Mouse (Mus musculus): Measurements from ENCODE around the gene Osbpl6. TPM values are rescaled to one million over a fixed set of nuclear protein-coding genes. Genes with fewer than 3 reads are reported as not detected.

Osbpl6 gene
- polyA plus RNA-seq, 1 experiment from 2014 or later, result 35.9 TPM

DNA sequence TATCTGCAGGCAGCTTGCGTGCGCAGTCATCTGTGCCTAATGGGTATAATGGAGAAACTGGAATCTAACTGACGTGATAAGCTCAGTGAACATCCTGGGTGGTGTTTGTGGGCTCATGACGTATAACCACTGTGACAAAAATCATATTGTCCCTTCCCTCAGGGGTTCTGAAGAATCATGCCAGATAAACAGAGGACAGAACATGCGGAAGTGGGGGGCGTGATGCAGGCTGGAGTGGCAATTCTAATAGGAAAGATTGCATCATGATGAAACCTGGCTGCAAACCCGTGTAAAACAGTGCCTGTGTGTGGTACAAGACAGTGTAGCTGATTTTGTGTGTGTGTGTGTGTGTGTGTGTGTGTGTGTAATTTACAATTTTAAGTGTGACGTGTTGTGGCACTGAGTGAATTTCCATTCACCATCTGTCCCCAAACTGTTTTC, 105.0 kb downstream of the Osbpl6 start:
- WGBS, result 63% methylated on average over 8 of the region's 8 CpGs
- no peak; the same call in 1 of the 2 replicates for ATAC-seq (ENCODE audit: low FRiP score)

DNA sequence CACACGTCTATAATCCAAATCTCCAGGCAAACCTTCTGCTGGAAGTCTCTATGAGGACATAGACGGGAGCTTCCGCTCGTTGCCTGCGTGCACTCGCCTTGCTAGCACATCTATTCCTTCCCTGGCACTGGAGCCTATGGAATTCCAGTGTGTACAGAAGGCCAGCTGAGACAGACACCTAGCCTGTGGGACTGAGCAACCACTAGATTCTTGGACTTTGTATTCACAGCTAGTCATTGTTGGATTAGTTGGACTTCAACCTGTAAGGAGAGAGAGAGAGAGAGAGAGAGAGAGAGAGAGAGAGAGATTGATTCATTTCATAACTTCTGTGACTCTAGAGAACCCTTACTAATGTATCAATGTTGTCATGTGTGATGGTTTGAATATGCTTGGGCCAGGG, 105.8 kb downstream of the Osbpl6 start:
- H3K27ac ChIP-seq (replicated peaks), result no peak overlapping the region
- ATAC-seq (ENCODE audit: low FRiP score), result no peak
- H3K4me1 ChIP-seq, result 0 out of 2 replicates have a peak, but pooled peaks cover 3% of the 10 kb centered on the region
- WGBS, result 93% methylated on average over 6 of the region's 6 CpGs
- no peak overlapping the region for H3K4me2 ChIP-seq
- H3K9ac ChIP-seq (replicated peaks), result no peak overlapping the region
- H3K4me3 ChIP-seq (replicated peaks), result no peak overlapping the region
- no peaks in the 10 kb centered on the region for H3K36me3 ChIP-seq
- no peaks in the 10 kb centered on the region for H3K27me3 ChIP-seq (replicated peaks)
- no peaks in the 10 kb centered on the region for H3K9me3 ChIP-seq (replicated peaks)

More for the DNA sequence above, 105.0 kb downstream of the Osbpl6 start:
- H3K4me2 ChIP-seq, result no peak overlapping the region
- no peak overlapping the region for H3K4me3 ChIP-seq (replicated peaks)
- H3K4me1 ChIP-seq, result 0 out of 2 replicates have a peak, but pooled peaks cover 3% of the 10 kb centered on the region
- 0 out of 2 replicates have a peak overlapping the region, but pooled peaks have one; percentile 2 for H3K27ac ChIP-seq (replicated peaks)
- no peak overlapping the region for H3K9ac ChIP-seq (replicated peaks)
- H3K27me3 ChIP-seq (replicated peaks), result no peaks in the 10 kb centered on the region
- no peaks in the 10 kb centered on the region for H3K9me3 ChIP-seq (replicated peaks)
- H3K36me3 ChIP-seq, result no peaks in the 10 kb centered on the region

DNA sequence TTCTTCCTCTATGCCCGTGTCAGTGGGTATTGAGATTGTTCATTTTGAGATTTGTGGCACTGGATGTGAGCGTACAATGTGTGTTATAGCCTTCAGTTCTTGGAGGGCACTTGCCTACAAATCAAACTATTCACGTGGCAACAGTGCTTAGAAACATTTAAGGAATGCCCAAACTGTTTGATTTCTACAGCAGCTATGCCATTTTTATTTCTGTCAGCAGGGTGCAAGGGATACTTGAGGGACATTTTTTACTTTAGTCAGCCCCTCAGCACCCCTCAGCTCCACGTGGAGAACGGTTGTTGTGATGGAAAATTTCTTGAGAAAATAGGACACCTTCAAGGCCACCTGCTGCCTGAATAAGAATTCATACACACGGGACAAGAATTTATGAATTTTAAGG, 106.6 kb downstream of the Osbpl6 start:
- Histone ChIP-seq H3K4me3 (replicated peaks) (no peak overlapping the region), H3K27me3 (replicated peaks) (no peaks in the 10 kb centered on the region), H3K36me3 (no peaks in the 10 kb centered on the region), H3K4me2 (no peak overlapping the region), H3K9me3 (replicated peaks) (no peaks in the 10 kb centered on the region), H3K9ac (replicated peaks) (no peak overlapping the region), H3K27ac (replicated peaks) (no peak overlapping the region), H3K4me1 (0 out of 2 replicates have a peak, but pooled peaks cover 3% of the 10 kb centered on the region)
- 70% methylated on average over 6 of the region's 6 CpGs for whole genome bisulfite sequencing
- ATAC-seq (ENCODE audit: low FRiP score), result no peak

DNA sequence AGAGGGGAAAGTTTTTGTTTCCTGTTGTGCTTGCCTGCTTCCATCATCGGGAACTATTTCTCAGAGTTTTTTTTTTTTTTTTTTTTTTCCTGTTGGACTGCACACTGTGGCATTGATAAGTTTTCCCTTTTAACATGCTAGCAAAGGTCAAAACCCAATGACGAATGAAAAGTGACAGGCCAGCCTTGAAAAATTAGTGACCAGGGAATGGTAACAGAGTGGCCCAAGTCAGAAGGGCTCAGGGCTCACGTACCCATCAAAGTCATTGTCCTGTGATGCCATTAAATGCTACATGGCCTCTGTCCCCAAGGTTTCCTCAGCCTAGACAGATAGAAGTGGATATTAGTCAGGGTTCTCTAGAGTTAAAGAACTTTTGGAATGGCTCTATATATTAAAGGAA, 107.0 kb downstream of the Osbpl6 start:
- H3K36me3 ChIP-seq, result no peaks in the 10 kb centered on the region
- no peak overlapping the region for H3K4me3 ChIP-seq (replicated peaks)
- no peak for ATAC-seq (ENCODE audit: low FRiP score)
- no peak overlapping the region for H3K9ac ChIP-seq (replicated peaks)
- H3K27ac ChIP-seq (replicated peaks), result no peak overlapping the region
- H3K4me2 ChIP-seq, result no peak overlapping the region
- H3K4me1 ChIP-seq, result 0 out of 2 replicates have a peak, but pooled peaks cover 3% of the 10 kb centered on the region
- WGBS, result 77% methylated on average over 3 of the region's 3 CpGs
- no peaks in the 10 kb centered on the region for H3K27me3 ChIP-seq (replicated peaks)
- no peaks in the 10 kb centered on the region for H3K9me3 ChIP-seq (replicated peaks)

DNA sequence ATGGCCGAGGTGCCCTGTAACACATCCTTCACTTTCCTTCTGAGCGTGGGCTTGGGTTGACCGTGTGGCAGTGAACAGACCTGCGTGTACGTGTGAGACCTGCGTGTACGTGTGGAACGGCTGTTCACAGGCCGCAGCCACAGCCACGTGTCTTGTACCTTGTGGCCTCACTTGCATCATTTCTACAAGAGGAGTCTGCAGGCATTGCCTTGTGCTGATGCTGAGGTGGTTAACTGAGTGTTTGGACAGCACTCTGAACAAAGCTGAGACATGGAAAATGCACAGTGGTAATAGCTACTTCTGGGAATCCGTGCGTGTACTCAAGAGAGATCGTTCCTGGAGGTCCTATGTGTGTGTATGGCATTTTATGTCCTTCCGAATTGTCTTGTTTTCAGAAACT, 111.2 kb downstream of the Osbpl6 start:
- Histone ChIP-seq H3K4me2 (no peak overlapping the region), H3K9me3 (replicated peaks) (no peaks in the 10 kb centered on the region), H3K4me1 (no peaks in the 10 kb centered on the region; the same call in 1 of the 2 replicates), H3K27ac (replicated peaks) (no peak overlapping the region), H3K9ac (replicated peaks) (no peak overlapping the region), H3K27me3 (replicated peaks) (no peaks in the 10 kb centered on the region), H3K4me3 (replicated peaks) (no peak overlapping the region), H3K36me3 (no peaks in the 10 kb centered on the region)
- ATAC-seq (ENCODE audit: low FRiP score), result no peak
- 94% methylated on average over 14 of the region's 14 CpGs for WGBS

DNA sequence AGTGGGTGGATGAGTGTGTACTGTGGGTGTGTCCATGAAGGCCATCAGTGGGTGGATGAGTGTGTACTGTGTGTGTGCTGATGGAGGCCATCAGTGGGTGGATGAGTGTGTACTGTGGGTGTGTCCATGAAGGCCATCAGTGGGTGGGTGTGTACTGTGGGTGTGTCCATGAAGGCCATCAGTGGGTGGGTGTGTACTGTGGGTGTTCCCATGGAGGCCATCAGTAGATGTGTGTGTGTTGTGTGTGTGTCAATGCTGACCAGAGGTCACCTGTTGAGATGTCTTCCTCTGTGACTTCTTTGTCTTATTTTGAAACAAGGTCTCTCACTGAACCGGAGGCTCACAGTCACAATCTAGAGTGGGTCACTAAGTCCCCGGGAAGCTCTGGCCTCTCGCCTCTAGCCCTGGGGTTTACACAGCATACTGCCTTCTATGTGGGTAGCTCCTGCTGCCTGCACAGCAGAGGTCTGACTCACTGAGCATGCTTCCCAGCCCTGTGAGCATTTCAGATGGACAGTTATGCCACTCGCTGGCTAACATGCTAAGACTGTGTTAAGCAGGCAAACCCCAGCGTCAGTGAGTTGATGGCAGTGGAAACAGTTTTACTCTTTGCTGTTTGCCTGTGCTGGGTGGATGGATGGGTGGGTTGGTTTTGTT, 112.2 kb downstream of the Osbpl6 start:
- ATAC-seq (ENCODE audit: low FRiP score), result no peak
- Histone ChIP-seq H3K9me3 (replicated peaks) (no peaks in the 10 kb centered on the region), H3K27me3 (replicated peaks) (no peaks in the 10 kb centered on the region), H3K4me1 (no peaks in the 10 kb centered on the region; the same call in 1 of the 2 replicates), H3K36me3 (no peaks in the 10 kb centered on the region), H3K4me3 (replicated peaks) (no peak overlapping the region), H3K4me2 (no peak overlapping the region), H3K9ac (replicated peaks) (no peak overlapping the region), H3K27ac (replicated peaks) (no peak overlapping the region)
- 86% methylated on average over 5 of the region's 5 CpGs for WGBS

DNA sequence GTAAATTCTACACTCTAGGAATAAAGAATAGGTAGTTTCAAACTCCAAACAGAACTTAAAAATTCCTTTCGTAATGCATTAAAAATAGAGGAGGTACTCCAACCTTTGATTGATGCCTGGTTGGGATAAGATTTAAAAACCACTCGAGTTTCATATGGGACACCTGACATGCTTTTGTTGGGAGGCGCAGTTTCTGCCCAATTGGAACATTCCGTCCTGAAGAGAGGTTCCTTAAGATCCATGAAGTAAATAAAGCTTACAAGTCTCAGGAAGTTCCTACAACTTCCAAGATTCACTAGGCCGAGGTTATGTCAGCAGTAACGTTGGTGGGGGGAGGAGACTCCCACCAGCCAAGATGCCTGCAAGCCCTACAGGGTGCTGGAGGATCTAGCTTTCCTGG, 115.3 kb downstream of the Osbpl6 start:
- 87% methylated on average over 6 of the region's 6 CpGs for WGBS
- no peaks in the 10 kb centered on the region for H3K36me3 ChIP-seq
- no peaks in the 10 kb centered on the region for H3K27me3 ChIP-seq (replicated peaks)
- H3K9me3 ChIP-seq (replicated peaks), result no peaks in the 10 kb centered on the region
- no peaks in the 10 kb centered on the region; the same call in 1 of the 2 replicates for H3K4me1 ChIP-seq
- H3K27ac ChIP-seq (replicated peaks), result no peak overlapping the region
- H3K9ac ChIP-seq (replicated peaks), result no peak overlapping the region
- no peak overlapping the region for H3K4me2 ChIP-seq
- H3K4me3 ChIP-seq (replicated peaks), result no peak overlapping the region
- ATAC-seq (ENCODE audit: low FRiP score), result no peak

DNA sequence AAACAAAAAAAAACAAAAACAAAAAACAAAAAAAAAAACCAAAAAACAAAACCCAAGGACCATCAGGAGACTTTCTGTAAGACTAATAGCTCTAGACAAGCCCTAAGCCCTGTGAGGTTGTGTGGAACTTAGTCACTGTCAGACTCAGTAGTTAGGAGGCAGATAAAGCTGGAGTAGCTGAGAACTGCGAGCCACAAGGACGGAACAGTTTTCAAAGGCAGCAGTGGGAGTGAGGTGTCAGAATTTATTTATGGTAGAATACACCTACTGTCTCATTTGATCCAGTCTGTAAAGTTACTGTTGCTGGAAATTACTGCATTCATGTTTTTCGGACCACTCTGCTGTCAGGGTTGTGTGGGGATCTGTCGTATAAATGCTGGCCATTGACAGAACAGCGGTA, 118.1 kb downstream of the Osbpl6 start:
- H3K9me3 ChIP-seq (replicated peaks), result no peaks in the 10 kb centered on the region
- no peak overlapping the region for H3K27ac ChIP-seq (replicated peaks)
- no peak overlapping the region for H3K4me3 ChIP-seq (replicated peaks)
- no peaks in the 10 kb centered on the region for H3K36me3 ChIP-seq
- ATAC-seq (ENCODE audit: low FRiP score), result no peak
- H3K4me1 ChIP-seq, result no peaks in the 10 kb centered on the region; the same call in 1 of the 2 replicates
- H3K27me3 ChIP-seq (replicated peaks), result no peaks in the 10 kb centered on the region
- H3K4me2 ChIP-seq, result no peak overlapping the region
- WGBS, result 48% methylated on average over 5 of the region's 5 CpGs
- H3K9ac ChIP-seq (replicated peaks), result no peak overlapping the region

DNA sequence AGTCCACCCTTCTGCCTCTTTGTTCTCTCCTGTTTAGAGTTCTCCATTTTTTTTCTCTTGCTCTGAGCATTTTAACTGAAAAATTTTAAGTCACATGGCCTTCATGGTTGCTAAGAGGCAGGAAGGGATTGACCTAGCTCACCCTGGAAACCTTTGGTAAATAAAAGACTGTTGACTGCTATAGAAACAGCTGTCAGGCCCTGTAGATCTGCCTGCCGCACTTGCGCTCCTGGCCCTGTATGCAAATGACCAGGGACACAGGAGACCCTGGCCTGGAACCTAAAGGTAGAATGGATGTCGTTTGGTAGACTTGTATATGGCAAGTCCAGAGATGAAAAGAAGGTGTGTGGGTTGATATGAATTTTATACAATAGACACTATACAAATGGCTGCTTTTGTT, 119.3 kb downstream of the Osbpl6 start:
- H3K9ac ChIP-seq (replicated peaks), result no peak overlapping the region
- H3K4me2 ChIP-seq, result no peak overlapping the region
- no peaks in the 10 kb centered on the region for H3K27me3 ChIP-seq (replicated peaks)
- no peaks in the 10 kb centered on the region for H3K36me3 ChIP-seq
- no peak for ATAC-seq (ENCODE audit: low FRiP score)
- H3K9me3 ChIP-seq (replicated peaks), result no peaks in the 10 kb centered on the region
- no peak overlapping the region for H3K4me3 ChIP-seq (replicated peaks)
- no peaks in the 10 kb centered on the region for H3K4me1 ChIP-seq
- no peak overlapping the region for H3K27ac ChIP-seq (replicated peaks)
- 40% methylated on average over 3 of the region's 3 CpGs for WGBS

DNA sequence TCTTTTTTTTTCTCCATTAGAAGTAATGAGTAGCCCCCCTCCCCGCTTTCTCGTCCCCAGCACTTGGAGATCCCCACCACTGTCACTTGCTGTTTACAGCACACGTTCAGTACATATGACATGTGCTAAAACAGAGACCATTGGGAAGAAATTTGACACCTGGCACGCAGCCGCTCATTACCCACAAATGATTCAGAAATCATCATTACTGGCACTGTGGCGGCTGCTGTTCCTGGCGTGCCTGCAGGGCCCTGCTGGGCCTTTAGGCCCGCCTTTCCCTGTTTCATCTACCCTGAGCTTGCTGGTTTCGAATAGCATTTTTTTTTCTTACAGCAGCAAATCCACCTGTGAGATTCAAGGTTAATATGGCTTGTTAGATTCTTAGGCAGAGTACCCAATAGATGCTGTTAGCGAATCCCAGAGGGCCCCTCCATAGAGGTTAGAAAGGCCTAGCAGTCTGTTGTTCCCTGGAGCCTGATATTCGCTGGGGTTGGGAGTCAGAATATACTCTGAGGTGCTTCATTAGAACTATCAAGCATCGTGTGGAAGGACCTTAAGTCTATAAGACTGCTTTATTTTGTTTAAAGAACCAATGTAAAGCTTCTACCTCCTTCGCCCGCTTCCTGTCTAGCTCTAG, 126.3 kb downstream of the Osbpl6 start:
- H3K9ac ChIP-seq (replicated peaks), result no peak overlapping the region
- H3K36me3 ChIP-seq, result no peaks in the 10 kb centered on the region
- peaks cover 18% of the 10 kb centered on the region for H3K4me1 ChIP-seq
- ATAC-seq (ENCODE audit: low FRiP score), result no peak
- no peaks in the 10 kb centered on the region for H3K9me3 ChIP-seq (replicated peaks)
- H3K27ac ChIP-seq (replicated peaks), result no peak overlapping the region; the same call in 1 of the 2 replicates
- no peak overlapping the region for H3K4me2 ChIP-seq
- H3K4me3 ChIP-seq (replicated peaks), result no peak overlapping the region
- 58% methylated on average over 14 of the region's 14 CpGs for WGBS
- no peaks in the 10 kb centered on the region for H3K27me3 ChIP-seq (replicated peaks)

DNA sequence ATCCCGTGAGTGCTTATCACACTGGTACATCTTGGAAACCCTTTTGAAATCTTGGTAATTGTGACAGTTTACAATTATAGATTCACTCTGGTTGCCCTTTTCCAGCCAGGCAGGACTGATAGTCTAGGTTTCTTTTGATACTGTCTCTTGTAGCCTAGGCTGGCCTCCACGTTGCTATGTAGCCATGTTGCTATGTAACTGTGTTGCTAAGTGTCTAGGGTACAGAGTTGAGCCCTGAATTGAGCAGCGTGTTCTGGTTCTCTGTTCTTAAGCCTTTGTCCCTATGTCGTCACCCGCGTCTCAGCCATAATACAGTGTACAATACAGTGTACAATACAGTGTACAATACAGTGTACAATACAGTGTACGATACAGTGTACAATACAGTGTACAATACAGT, 128.6 kb downstream of the Osbpl6 start:
- no peak for ATAC-seq (ENCODE audit: low FRiP score)
- no peak overlapping the region for H3K4me3 ChIP-seq (replicated peaks)
- no peak overlapping the region for H3K27ac ChIP-seq (replicated peaks)
- no peaks in the 10 kb centered on the region for H3K9me3 ChIP-seq (replicated peaks)
- H3K9ac ChIP-seq (replicated peaks), result no peak overlapping the region
- no peak overlapping the region for H3K4me2 ChIP-seq
- H3K27me3 ChIP-seq (replicated peaks), result no peaks in the 10 kb centered on the region
- H3K36me3 ChIP-seq, result no peaks in the 10 kb centered on the region
- 59% methylated on average over 7 of the region's 7 CpGs for WGBS
- H3K4me1 ChIP-seq, result peaks cover 24% of the 10 kb centered on the region

DNA sequence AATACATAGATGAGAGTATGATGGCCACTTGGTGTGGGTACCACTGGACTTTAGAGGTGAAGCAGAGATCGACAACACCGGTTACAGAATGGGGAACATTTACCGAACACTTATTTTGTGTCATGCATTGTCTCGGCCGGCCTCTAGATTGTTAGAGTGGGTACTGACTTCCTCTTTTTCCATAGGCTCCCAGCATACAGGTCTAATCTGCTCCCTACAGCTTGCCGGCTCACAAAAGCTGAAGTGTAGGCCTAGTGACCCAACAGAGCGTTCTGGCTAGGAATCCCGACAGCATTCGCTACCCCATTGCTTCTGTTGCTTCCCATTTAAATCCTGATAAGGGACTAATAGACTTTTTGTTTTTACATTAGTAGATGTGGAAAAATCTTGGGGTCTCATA, 135.6 kb downstream of the Osbpl6 start:
- H3K4me1 ChIP-seq, result peaks cover 8% of the 10 kb centered on the region
- H3K27me3 ChIP-seq (replicated peaks), result no peaks in the 10 kb centered on the region
- no peak overlapping the region for H3K4me3 ChIP-seq (replicated peaks)
- H3K9me3 ChIP-seq (replicated peaks), result no peaks in the 10 kb centered on the region
- ATAC-seq (ENCODE audit: low FRiP score), result no peak
- H3K4me2 ChIP-seq, result no peak overlapping the region
- H3K27ac ChIP-seq (replicated peaks), result no peak overlapping the region
- H3K36me3 ChIP-seq, result no peaks in the 10 kb centered on the region
- WGBS, result 94% methylated on average over 9 of the region's 9 CpGs
- H3K9ac ChIP-seq (replicated peaks), result no peak overlapping the region

Data from neural tube, embryonic 15.5 days (tissue).